Mouse (Mus musculus): ENCODE measurements around the gene Mfsd2b. TPM values are rescaled to one million over a fixed set of nuclear protein-coding genes. Genes with fewer than 3 reads are reported as not detected.
"Not testable (repeated sequence)": the region's sequence is repeated elsewhere in the genome, so short reads cannot be mapped to it uniquely, and the experiment has no call there.

Mfsd2b gene
- polyA plus RNA-seq, 1 experiment from 2014 or later = 94.8 TPM

- no peak overlapping the region for H3K4me3 ChIP-seq
- 80% methylated on average over 5 of the region's 5 CpGs for WGBS (ENCODE audit: insufficient replicate concordance)
- no peak for ATAC-seq
- no peaks in the 10 kb centered on the region for H3K9me3 ChIP-seq (replicated peaks)
- H3K36me3 ChIP-seq = peaks cover 45% of the 10 kb centered on the region
- peaks cover 5% of the 10 kb centered on the region; the same call in 1 of the 2 replicates for H3K4me1 ChIP-seq
- H3K27me3 ChIP-seq (replicated peaks) = no peaks in the 10 kb centered on the region
- no peak overlapping the region for H3K27ac ChIP-seq
- H3K4me2 ChIP-seq = no peak overlapping the region
- no peak overlapping the region for H3K9ac ChIP-seq
Observed at GRCm38 (mm10) chr12:4898024-4898423, 23.9 kb upstream of the Mfsd2b start.

GRCm38 (mm10) chr12:4889891-4890290 lies 15.7 kb upstream of the Mfsd2b start:
- 73% methylated on average over 1 of the region's 1 CpGs for WGBS (ENCODE audit: insufficient replicate concordance)
- Histone ChIP-seq H3K36me3 (peaks cover 83% of the 10 kb centered on the region), H3K4me1 (peaks cover 23% of the 10 kb centered on the region), H3K9ac (no peak overlapping the region), H3K4me3 (no peak overlapping the region), H3K9me3 (replicated peaks) (no peaks in the 10 kb centered on the region), H3K4me2 (no peak overlapping the region), H3K27ac (no peak overlapping the region), H3K27me3 (replicated peaks) (no peaks in the 10 kb centered on the region)
- ATAC-seq = no peak

- H3K4me3 ChIP-seq = no peak overlapping the region
- H3K9me3 ChIP-seq (replicated peaks) = no peaks in the 10 kb centered on the region
- peak overlapping the region; percentile 32; the same call in 1 of the 2 replicates for H3K4me2 ChIP-seq
- H3K36me3 ChIP-seq = peaks cover 88% of the 10 kb centered on the region
- 77% methylated on average over 2 of the region's 2 CpGs for WGBS (ENCODE audit: insufficient replicate concordance)
- no peaks in the 10 kb centered on the region for H3K27me3 ChIP-seq (replicated peaks)
- ATAC-seq = no peak
- peaks cover 23% of the 10 kb centered on the region for H3K4me1 ChIP-seq
- peak overlapping the region; percentile 35; the same call in 1 of the 2 replicates for H3K9ac ChIP-seq
- H3K27ac ChIP-seq = 0 out of 2 replicates have a peak overlapping the region, but pooled peaks have one; percentile 25
Observed at GRCm38 (mm10) chr12:4889251-4889650, 15.1 kb upstream of the Mfsd2b start.

- peaks cover 88% of the 10 kb centered on the region for H3K36me3 ChIP-seq
- H3K4me3 ChIP-seq = no peak overlapping the region
- 0 out of 2 replicates have a peak overlapping the region, but pooled peaks have one; percentile 3 for H3K27ac ChIP-seq
- H3K9me3 ChIP-seq (replicated peaks) = no peaks in the 10 kb centered on the region
- ATAC-seq = peak; percentile 93
- H3K4me2 ChIP-seq = peak overlapping the region; percentile 32; the same call in 1 of the 2 replicates
- peaks cover 23% of the 10 kb centered on the region for H3K4me1 ChIP-seq
- H3K9ac ChIP-seq = no peak overlapping the region
- no peaks in the 10 kb centered on the region for H3K27me3 ChIP-seq (replicated peaks)
Observed at GRCm38 (mm10) chr12:4888739-4889138, 14.6 kb upstream of the Mfsd2b start.

- not testable (repeated sequence) for H3K4me2 ChIP-seq; H3K9me3 ChIP-seq (replicated peaks); ATAC-seq; H3K4me3 ChIP-seq; H3K9ac ChIP-seq; H3K27ac ChIP-seq; H3K27me3 ChIP-seq (replicated peaks)
- H3K4me1 ChIP-seq = peaks cover 23% of the 10 kb centered on the region
- 88% methylated on average over 4 of the region's 4 CpGs for WGBS (ENCODE audit: insufficient replicate concordance)
- H3K36me3 ChIP-seq = peaks cover 90% of the 10 kb centered on the region
Observed at GRCm38 (mm10) chr12:4886581-4886980, 12.4 kb upstream of the Mfsd2b start.

- Histone ChIP-seq H3K4me3 (no peak overlapping the region), H3K27me3 (replicated peaks) (no peaks in the 10 kb centered on the region), H3K9ac (no peak overlapping the region), H3K4me1 (peaks cover 21% of the 10 kb centered on the region), H3K4me2 (no peak overlapping the region), H3K27ac (no peak overlapping the region), H3K9me3 (replicated peaks) (no peaks in the 10 kb centered on the region), H3K36me3 (peaks cover 88% of the 10 kb centered on the region)
- no peak for ATAC-seq
- WGBS (ENCODE audit: insufficient replicate concordance) = 75% methylated on average over 1 of the region's 1 CpGs
Observed at GRCm38 (mm10) chr12:4885062-4885461, 10.9 kb upstream of the Mfsd2b start.

- H3K9ac ChIP-seq = no peak overlapping the region
- ATAC-seq = no peak
- H3K4me1 ChIP-seq = peaks cover 7% of the 10 kb centered on the region
- H3K4me3 ChIP-seq = no peak overlapping the region
- peaks cover 84% of the 10 kb centered on the region for H3K36me3 ChIP-seq
- no peak overlapping the region for H3K27ac ChIP-seq
- no peaks in the 10 kb centered on the region for H3K9me3 ChIP-seq (replicated peaks)
- no peaks in the 10 kb centered on the region for H3K27me3 ChIP-seq (replicated peaks)
- WGBS (ENCODE audit: insufficient replicate concordance) = 84% methylated on average over 2 of the region's 2 CpGs
- H3K4me2 ChIP-seq = no peak overlapping the region
Observed at GRCm38 (mm10) chr12:4882086-4882485, 7.9 kb upstream of the Mfsd2b start.

- Histone ChIP-seq H3K27ac (no peak overlapping the region), H3K4me2 (no peak overlapping the region), H3K27me3 (replicated peaks) (no peaks in the 10 kb centered on the region), H3K4me1 (peaks cover 29% of the 10 kb centered on the region), H3K36me3 (peaks cover 55% of the 10 kb centered on the region), H3K9me3 (replicated peaks) (no peaks in the 10 kb centered on the region), H3K9ac (no peak overlapping the region), H3K4me3 (no peak overlapping the region)
- WGBS (ENCODE audit: insufficient replicate concordance) = 86% methylated on average over 5 of the region's 5 CpGs
- ATAC-seq = no peak
Observed at GRCm38 (mm10) chr12:4879048-4879447, 4.9 kb upstream of the Mfsd2b start.

GRCm38 (mm10) chr12:4878296-4878783 lies 4.2 kb upstream of the Mfsd2b start:
- H3K36me3 ChIP-seq = peaks cover 48% of the 10 kb centered on the region
- H3K27ac ChIP-seq = peak overlapping the region; percentile 16; the same call in 1 of the 2 replicates
- H3K4me2 ChIP-seq = no peak overlapping the region
- no peaks in the 10 kb centered on the region for H3K27me3 ChIP-seq (replicated peaks)
- peaks cover 29% of the 10 kb centered on the region for H3K4me1 ChIP-seq
- no peak overlapping the region for H3K4me3 ChIP-seq
- H3K9me3 ChIP-seq (replicated peaks) = no peaks in the 10 kb centered on the region
- no peak for ATAC-seq
- no peak overlapping the region for H3K9ac ChIP-seq
- WGBS (ENCODE audit: insufficient replicate concordance) = 28% methylated on average over 9 of the region's 9 CpGs

- H3K4me1 ChIP-seq = peaks cover 48% of the 10 kb centered on the region
- no peak overlapping the region for H3K4me2 ChIP-seq
- H3K36me3 ChIP-seq = peaks cover 39% of the 10 kb centered on the region
- H3K27me3 ChIP-seq (replicated peaks) = no peaks in the 10 kb centered on the region
- H3K27ac ChIP-seq = peak overlapping the region; percentile 96
- WGBS (ENCODE audit: insufficient replicate concordance) = 65% methylated on average over 8 of the region's 8 CpGs
- H3K4me3 ChIP-seq = no peak overlapping the region
- H3K9ac ChIP-seq = no peak overlapping the region
- H3K9me3 ChIP-seq (replicated peaks) = no peaks in the 10 kb centered on the region
- ATAC-seq = no peak
Observed at GRCm38 (mm10) chr12:4875623-4876022, 1.5 kb upstream of the Mfsd2b start.

- no peaks in the 10 kb centered on the region for H3K27me3 ChIP-seq (replicated peaks)
- peaks cover 68% of the 10 kb centered on the region for H3K4me1 ChIP-seq
- H3K9ac ChIP-seq = peak overlapping the region; percentile 98
- peak overlapping the region; percentile 96 for H3K27ac ChIP-seq
- H3K4me3 ChIP-seq = peak overlapping the region; percentile 74
- H3K36me3 ChIP-seq = peaks cover 40% of the 10 kb centered on the region
- peak; percentile 2; the same call in 1 of the 2 replicates for ATAC-seq
- H3K4me2 ChIP-seq = peak overlapping the region; percentile 72
- H3K9me3 ChIP-seq (replicated peaks) = no peaks in the 10 kb centered on the region
- 20% methylated on average over 6 of the region's 6 CpGs for WGBS (ENCODE audit: insufficient replicate concordance)
Observed at GRCm38 (mm10) chr12:4873531-4873930, 628 bp downstream of the Mfsd2b start.

- Histone ChIP-seq H3K9ac (peak overlapping the region; percentile 98), H3K27me3 (replicated peaks) (no peaks in the 10 kb centered on the region), H3K4me1 (peaks cover 68% of the 10 kb centered on the region), H3K27ac (peak overlapping the region; percentile 96), H3K4me2 (peak overlapping the region; percentile 72), H3K9me3 (replicated peaks) (no peaks in the 10 kb centered on the region), H3K36me3 (peaks cover 42% of the 10 kb centered on the region), H3K4me3 (peak overlapping the region; percentile 74)
- ATAC-seq = peak; percentile 89
- 13% methylated on average over 5 of the region's 5 CpGs for WGBS (ENCODE audit: insufficient replicate concordance)
Observed at GRCm38 (mm10) chr12:4872983-4873477, 1.1 kb downstream of the Mfsd2b start.

GRCm38 (mm10) chr12:4872273-4872672 lies 1.9 kb downstream of the Mfsd2b start:
- peak overlapping the region; percentile 72 for H3K4me2 ChIP-seq
- peak overlapping the region; percentile 98 for H3K9ac ChIP-seq
- H3K4me3 ChIP-seq = peak overlapping the region; percentile 74
- peak overlapping the region; percentile 96 for H3K27ac ChIP-seq
- no peaks in the 10 kb centered on the region for H3K27me3 ChIP-seq (replicated peaks)
- H3K9me3 ChIP-seq (replicated peaks) = no peaks in the 10 kb centered on the region
- peaks cover 49% of the 10 kb centered on the region for H3K36me3 ChIP-seq
- ATAC-seq = no peak
- 36% methylated on average over 4 of the region's 4 CpGs for WGBS (ENCODE audit: insufficient replicate concordance)
- H3K4me1 ChIP-seq = peaks cover 74% of the 10 kb centered on the region

Data from liver, embryonic 12.5 days (tissue).